Mouse (Mus musculus): ENCODE measurements at regions not wholly inside any gene's neighbourhood (a gene's known extent, or its start where the extent isn't known, plus 50 kb on each side); places are given as distances from the start of the nearest gene placed in this dataset.

- TF ChIP-seq CHD1 (IDR thresholded peaks at IDR 0.05; ENCODE audit: low read depth, low read length), result no peak
- TF ChIP-seq CTCF (IDR thresholded peaks at IDR 0.05 in 2 of 3, conservative IDR thresholded peaks at IDR 0.05 in 1 of 3; ENCODE audit: control insufficient read depth in 1 of 3, insufficient read depth in 1 of 3, low read depth in 2 of 3, low read length in 3 of 3, poor library complexity in 1 of 3, severe bottlenecking in 1 of 3), result no peak
- no peak for TF ChIP-seq POLR2A (IDR thresholded peaks at IDR 0.05; ENCODE audit: control insufficient read depth in 1 of 2, insufficient read depth in 1 of 2, low read depth in 1 of 2, low read length in 2 of 2, poor library complexity in 1 of 2)
- TF ChIP-seq SMC3 (IDR thresholded peaks at IDR 0.05; ENCODE audit: low read depth, low read length), result no peak
- TF ChIP-seq E2F4 (IDR thresholded peaks at IDR 0.05; ENCODE audit: borderline replicate concordance, low read depth, low read length), result no peak
- TF ChIP-seq MYB (IDR thresholded peaks at IDR 0.05; ENCODE audit: low read depth, low read length), result no peak
- no peak for TF ChIP-seq MAX (IDR thresholded peaks at IDR 0.05; ENCODE audit: low read length)
- no peak for TF ChIP-seq MAFK (IDR thresholded peaks at IDR 0.05; ENCODE audit: borderline replicate concordance, low read depth, low read length)
- no peak for TF ChIP-seq UBTF (IDR thresholded peaks at IDR 0.05; ENCODE audit: borderline replicate concordance, insufficient read depth, low read depth, low read length)
- no peak for TF ChIP-seq NELFE (IDR thresholded peaks at IDR 0.05; ENCODE audit: low read depth, low read length)
- TF ChIP-seq MAZ (IDR thresholded peaks at IDR 0.05; ENCODE audit: low read depth, low read length), result no peak
These were observed 100.7 kb downstream of the 4931417E11Rik start for GRCm38 (mm10) chr6:73368836-73369141.

All from MEL (cell line).